Mouse (Mus musculus) hindbrain, embryonic 14.5 days (tissue): Measurements from ENCODE around the gene Fcgr1. TPM values are rescaled to one million over a fixed set of nuclear protein-coding genes. Genes with fewer than 3 reads are reported as not detected.

Experiments
- ATAC-seq: fragments of 200-750 bp; cut with Nextera tagmentation; 2 replicates; pipeline ENCODE4 v1.8.0; 2017; ENCODE audit warnings: moderate number of reproducible peaks, mild to moderate bottlenecking, moderate TSS enrichment, moderate library complexity; ENCODE audit not compliant: low FRiP score
- DNase-seq: peaks from one replicate; pipeline ENCODE4 v3.0.0-alpha.2; 2015; ENCODE audit warnings: low spot score
- H3K27ac ChIP-seq: fragments of 300-500 bp; sonication (generic); 2 replicates; pipeline ENCODE4 v1.5.1; 2014; ENCODE audit warnings: mild to moderate bottlenecking, moderate library complexity
- H3K27me3 ChIP-seq: fragments of 300-500 bp; sonication (generic); 2 replicates; pipeline ENCODE4 v1.6.1; 2014; ENCODE audit warnings: mild to moderate bottlenecking, low read length, mixed read lengths; ENCODE audit not compliant: control insufficient read depth, insufficient read depth
- H3K36me3 ChIP-seq: fragments of 300-500 bp; sonication (generic); replicated peaks from 2 replicates; pipeline ENCODE4 v1.6.1; 2014; ENCODE audit not compliant: control insufficient read depth, insufficient read depth
- H3K4me1 ChIP-seq: fragments of 300-500 bp; sonication (generic); replicated peaks from 2 replicates; pipeline ENCODE4 v1.6.1; 2014; ENCODE audit warnings: antibody characterized with exemption, low read length, mixed read lengths; ENCODE audit not compliant: control insufficient read depth, insufficient read depth
- H3K4me2 ChIP-seq: fragments of 300-500 bp; sonication (generic); replicated peaks from 2 replicates; pipeline ENCODE4 v1.6.1; 2014; ENCODE audit warnings: mild to moderate bottlenecking, moderate library complexity
- H3K4me3 ChIP-seq: fragments of 300-500 bp; sonication (generic); replicated peaks from 2 replicates; pipeline ENCODE4 v1.5.1; 2014; ENCODE audit warnings: mild to moderate bottlenecking, low read length
- H3K9ac ChIP-seq: fragments of 300-500 bp; sonication (generic); 2 replicates; pipeline ENCODE4 v1.6.1; 2014
- H3K9me3 ChIP-seq: fragments of 300-500 bp; sonication (generic); 2 replicates; pipeline ENCODE4 v1.6.1; 2016; ENCODE audit warnings: low read length; ENCODE audit not compliant: control insufficient read depth
- WGBS: fragments of 180-500 bp; shearing (Covaris S2); extraction: QIAGEN DNeasy Blood & Tissue Kit; methylation state at CpG from one replicate; pipeline ENCODE4 v1.1.7; 2014; 5-methylcytosine and 5-hydroxymethylcytosine counted together
- polyA plus RNA-seq: library from polyadenylated mRNA; unstranded; fragments of >200 nt; fragmentation: Nextera tagmentation; extraction: Ambion mirVana; gene quantifications from 2 replicates; pipeline ENCODE4 v1.2.1, GENCODE M21; 2014

Gene Fcgr1
- polyA plus RNA-seq, 1 experiment from 2014 or later, result 3.1 TPM

- Histone ChIP-seq H3K27ac (peak overlapping the region; percentile 97), H3K4me1 (peaks cover 16% of the 10 kb centered on the region), H3K9ac (peak overlapping the region; percentile 71), H3K4me3 (peak overlapping the region; percentile 52), H3K4me2 (peak overlapping the region; percentile 77), H3K36me3 (no peaks in the 10 kb centered on the region), H3K27me3 (no peaks in the 10 kb centered on the region), H3K9me3 (no peaks in the 10 kb centered on the region)
- 55% methylated on average over 3 of the region's 3 CpGs for WGBS
- DNase-seq (no peak), ATAC-seq (no peak)
Measured at GRCm38 (mm10) chr3:96261623-96262022, 32.1 kb downstream of the Fcgr1 start.

GRCm38 (mm10) chr3:96260220-96260619 is 33.5 kb downstream of the Fcgr1 start:
- H3K4me3 ChIP-seq, result no peak overlapping the region
- no peak overlapping the region for H3K27ac ChIP-seq
- H3K9me3 ChIP-seq, result no peaks in the 10 kb centered on the region
- no peaks in the 10 kb centered on the region for H3K27me3 ChIP-seq
- no peak for ATAC-seq
- H3K9ac ChIP-seq, result no peak overlapping the region
- WGBS, result 92% methylated on average over 5 of the region's 5 CpGs
- no peaks in the 10 kb centered on the region for H3K36me3 ChIP-seq
- no peak overlapping the region for H3K4me2 ChIP-seq
- DNase-seq, result no peak
- H3K4me1 ChIP-seq, result peaks cover 16% of the 10 kb centered on the region

GRCm38 (mm10) chr3:96257190-96257589 is 36.6 kb downstream of the Fcgr1 start:
- Histone ChIP-seq H3K9me3 (no peaks in the 10 kb centered on the region), H3K4me1 (peaks cover 7% of the 10 kb centered on the region; the same call in 1 of the 2 replicates), H3K27me3 (no peaks in the 10 kb centered on the region), H3K4me2 (no peak overlapping the region), H3K9ac (no peak overlapping the region), H3K4me3 (no peak overlapping the region), H3K36me3 (no peaks in the 10 kb centered on the region), H3K27ac (no peak overlapping the region)
- 90% methylated on average over 3 of the region's 3 CpGs for WGBS
- ATAC-seq (no peak), DNase-seq (no peak)

GRCm38 (mm10) chr3:96255926-96256593 is 37.7 kb downstream of the Fcgr1 start:
- no peaks in the 10 kb centered on the region for H3K36me3 ChIP-seq

GRCm38 (mm10) chr3:96254683-96255355 is 39.0 kb downstream of the Fcgr1 start:
- Histone ChIP-seq H3K4me3 (no peak overlapping the region), H3K9ac (0 out of 2 replicates have a peak overlapping the region, but pooled peaks have one; percentile 11), H3K36me3 (no peaks in the 10 kb centered on the region), H3K4me2 (no peak overlapping the region), H3K27ac (no peak overlapping the region), H3K4me1 (no peaks in the 10 kb centered on the region), H3K9me3 (no peaks in the 10 kb centered on the region), H3K27me3 (no peaks in the 10 kb centered on the region)
- DNase-seq (no peak), ATAC-seq (no peak)
- WGBS, result 52% methylated on average over 10 of the region's 10 CpGs

More at GRCm38 (mm10) chr3:96255926-96256593, 37.7 kb downstream of the Fcgr1 start:
- no peaks in the 10 kb centered on the region for H3K4me1 ChIP-seq
- no peak overlapping the region for H3K4me3 ChIP-seq
- ATAC-seq (no peak), DNase-seq (no peak)
- H3K27ac ChIP-seq, result no peak overlapping the region
- no peaks in the 10 kb centered on the region for H3K9me3 ChIP-seq
- 87% methylated on average over 5 of the region's 5 CpGs for WGBS
- no peaks in the 10 kb centered on the region for H3K27me3 ChIP-seq
- H3K9ac ChIP-seq, result no peak overlapping the region
- no peak overlapping the region for H3K4me2 ChIP-seq

GRCm38 (mm10) chr3:96251787-96252186 is 42.0 kb downstream of the Fcgr1 start:
- H3K36me3 ChIP-seq, result no peaks in the 10 kb centered on the region
- H3K4me3 ChIP-seq, result no peak overlapping the region
- H3K9ac ChIP-seq, result no peak overlapping the region
- 0 out of 2 replicates have a peak, but pooled peaks cover 5% of the 10 kb centered on the region for H3K4me1 ChIP-seq
- H3K9me3 ChIP-seq, result no peaks in the 10 kb centered on the region
- DNase-seq, result no peak
- no peak overlapping the region for H3K27ac ChIP-seq
- no peak overlapping the region for H3K4me2 ChIP-seq
- 92% methylated on average over 3 of the region's 3 CpGs for WGBS
- ATAC-seq, result no peak
- no peaks in the 10 kb centered on the region for H3K27me3 ChIP-seq

- DNase-seq, result no peak
- ATAC-seq, result no peak
- 89% methylated on average over 3 of the region's 3 CpGs for WGBS
- Histone ChIP-seq H3K27ac (no peak overlapping the region), H3K9ac (no peak overlapping the region), H3K4me1 (0 out of 2 replicates have a peak, but pooled peaks cover 5% of the 10 kb centered on the region), H3K4me2 (no peak overlapping the region), H3K4me3 (no peak overlapping the region), H3K27me3 (no peaks in the 10 kb centered on the region), H3K9me3 (no peaks in the 10 kb centered on the region), H3K36me3 (no peaks in the 10 kb centered on the region)
Measured at GRCm38 (mm10) chr3:96250890-96251289, 42.9 kb downstream of the Fcgr1 start.

- Histone ChIP-seq H3K27me3 (no peaks in the 10 kb centered on the region), H3K4me2 (no peak overlapping the region; the same call in 1 of the 2 replicates), H3K36me3 (no peaks in the 10 kb centered on the region), H3K9ac (no peak overlapping the region), H3K4me3 (no peak overlapping the region), H3K4me1 (peaks cover 14% of the 10 kb centered on the region; the same call in 1 of the 2 replicates), H3K9me3 (no peaks in the 10 kb centered on the region), H3K27ac (no peak overlapping the region)
- DNase-seq, result no peak
- 55% methylated on average over 4 of the region's 4 CpGs for WGBS
- no peak for ATAC-seq
Measured at GRCm38 (mm10) chr3:96249034-96249345, 44.8 kb downstream of the Fcgr1 start.

- no peak overlapping the region for H3K4me3 ChIP-seq
- WGBS, result 51% methylated on average over 6 of the region's 6 CpGs
- DNase-seq (no peak), ATAC-seq (no peak)
- peak overlapping the region; percentile 40; the same call in 1 of the 2 replicates for H3K9ac ChIP-seq
- H3K9me3 ChIP-seq, result no peaks in the 10 kb centered on the region
- no peak overlapping the region for H3K27ac ChIP-seq
- no peaks in the 10 kb centered on the region for H3K36me3 ChIP-seq
- H3K4me2 ChIP-seq, result peak overlapping the region; percentile 36
- peaks cover 15% of the 10 kb centered on the region; the same call in 1 of the 2 replicates for H3K4me1 ChIP-seq
- no peaks in the 10 kb centered on the region for H3K27me3 ChIP-seq
Measured at GRCm38 (mm10) chr3:96248141-96249033, 45.4 kb downstream of the Fcgr1 start.
